Mouse (Mus musculus) cerebellum, adult 2 months (tissue): Measurements from ENCODE around the gene Slc25a23. TPM values are rescaled to one million over a fixed set of nuclear protein-coding genes. Genes with fewer than 3 reads are reported as not detected.
"Not testable (repeated sequence)": the region's sequence is repeated elsewhere in the genome, so short reads cannot be mapped to it uniquely, and the experiment has no call there.

ENCODE experiments used
- DNase-seq, 2 experiments: peaks; one replicate each; pipeline ENCODE4 v3.0.0; 2021
- H3K27ac ChIP-seq: fragments of 200-500 bp; 2 replicates; pipeline ENCODE4 v1.5.1; 2012; ENCODE audit warnings: low read length, control low read depth, inconsistent platforms; ENCODE audit not compliant: insufficient read depth
- H3K27me3 ChIP-seq: fragments of 200-500 bp; 2 replicates; pipeline ENCODE4 v1.6.1; 2012; ENCODE audit warnings: inconsistent platforms, mild to moderate bottlenecking, low read length, moderate library complexity; ENCODE audit not compliant: control insufficient read depth, insufficient read depth
- H3K4me1 ChIP-seq: fragments of 200-500 bp; 2 replicates; pipeline ENCODE4 v1.6.1; 2011; ENCODE audit warnings: low read length; ENCODE audit not compliant: control insufficient read depth, insufficient read depth
- H3K4me3 ChIP-seq: fragments of 200-500 bp; replicated peaks from 2 replicates; pipeline ENCODE3; 2011; ENCODE audit warnings: mild to moderate bottlenecking, low read depth, low read length, control low read depth; ENCODE audit not compliant: insufficient read depth
- CTCF ChIP-seq: fragments of 200-500 bp; IDR thresholded peaks from 2 replicates; pipeline ENCODE4 v1.5.1; 2011; ENCODE audit warnings: low read depth, mild to moderate bottlenecking, control low read depth, low read length, moderate library complexity, borderline replicate concordance; ENCODE audit not compliant: insufficient read depth
- POLR2A ChIP-seq: fragments of 200-500 bp; IDR thresholded peaks from 2 replicates; pipeline ENCODE4 v1.6.1; 2011; ENCODE audit warnings: low read length, control low read depth, borderline replicate concordance; ENCODE audit not compliant: insufficient read depth
- WGBS: fragments of 180-500 bp; shearing (Covaris S2); methylation state at CpG from one replicate; pipeline ENCODE4 v1.1.7; 2018; 5-methylcytosine and 5-hydroxymethylcytosine counted together
- polyA plus RNA-seq: library from polyadenylated mRNA; depleted of rRNA; stranded (reverse); fragments of >200 nt; gene quantifications from 2 replicates; pipeline ENCODE4 v1.2.3, GENCODE M21; 2012

Slc25a23 gene
- polyA plus RNA-seq, 1 experiment: 178 TPM

- Histone ChIP-seq H3K27me3 (no peaks in the 10 kb centered on the region), H3K4me3 (no peak overlapping the region), H3K27ac (no peak overlapping the region), H3K4me1 (peaks cover 9% of the 10 kb centered on the region)
- WGBS: 46% methylated on average over 8 of the region's 8 CpGs
- no peak for DNase-seq
- TF ChIP-seq POLR2A (no peak), CTCF (no peak)
Measured at GRCm38 (mm10) chr17:57063031-57063430, 3.4 kb upstream of the Slc25a23 start.

DNA sequence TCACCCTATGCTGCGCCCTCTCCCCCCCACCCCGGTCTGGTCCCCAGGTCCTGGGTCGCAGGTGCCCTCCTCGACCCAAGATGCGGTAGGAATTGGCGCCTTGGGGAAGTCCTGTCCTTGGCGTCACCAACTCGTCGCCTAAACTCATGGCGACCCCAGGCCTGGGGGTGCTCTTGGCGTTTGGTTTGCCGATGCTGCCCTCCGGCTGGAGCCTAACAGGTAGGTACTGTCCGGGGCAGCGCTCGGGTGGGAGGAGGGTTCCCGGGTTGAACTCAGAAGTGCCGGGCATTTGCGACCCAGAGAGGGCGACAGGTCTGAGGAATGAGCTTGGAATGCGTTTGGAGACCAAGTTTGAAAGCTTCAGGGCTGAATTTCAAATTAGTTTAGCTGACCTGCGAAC, 2.9 kb upstream of the Slc25a23 start:
- no peak overlapping the region for H3K27ac ChIP-seq
- peaks cover 9% of the 10 kb centered on the region for H3K4me1 ChIP-seq
- WGBS: 5% methylated on average over 22 of the region's 22 CpGs
- TF ChIP-seq CTCF: no peak
- TF ChIP-seq POLR2A: no peak
- H3K27me3 ChIP-seq: no peaks in the 10 kb centered on the region
- no peak for DNase-seq
- peak overlapping the region; percentile 48 for H3K4me3 ChIP-seq

- peaks cover 9% of the 10 kb centered on the region for H3K4me1 ChIP-seq
- H3K27me3 ChIP-seq: no peaks in the 10 kb centered on the region
- TF ChIP-seq CTCF: no peak
- no peak for TF ChIP-seq POLR2A
- WGBS: under 1% methylated on average over 39 of the region's 39 CpGs
- peak overlapping the region; percentile 48 for H3K4me3 ChIP-seq
- peak; percentile 53 to 55 for DNase-seq
- H3K27ac ChIP-seq: no peak overlapping the region
Measured at GRCm38 (mm10) chr17:57062011-57062521, 2.4 kb upstream of the Slc25a23 start.

DNA sequence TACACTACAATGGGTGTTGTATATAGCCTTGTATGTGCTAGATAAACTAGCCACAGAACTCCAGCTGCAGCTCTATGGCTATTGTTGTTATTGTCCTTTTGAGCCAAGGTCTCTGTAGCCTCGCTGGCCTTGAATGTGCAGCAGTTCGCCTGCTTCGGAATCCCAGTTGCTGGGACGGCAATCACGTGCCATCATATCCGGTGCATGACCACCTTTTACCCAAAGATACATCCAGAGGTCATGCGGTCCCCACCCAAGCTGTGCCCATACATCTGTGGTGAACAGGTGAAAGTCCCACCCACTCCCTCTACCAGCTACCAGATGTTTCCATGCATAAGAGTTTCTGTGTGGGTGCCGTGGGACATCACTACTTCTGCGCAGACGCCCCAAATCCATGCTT, 1.4 kb upstream of the Slc25a23 start:
- peak overlapping the region; percentile 20 for H3K4me3 ChIP-seq
- WGBS: 46% methylated on average over 10 of the region's 10 CpGs
- DNase-seq: peak in 1 of 2 experiments; percentile 45

DNA sequence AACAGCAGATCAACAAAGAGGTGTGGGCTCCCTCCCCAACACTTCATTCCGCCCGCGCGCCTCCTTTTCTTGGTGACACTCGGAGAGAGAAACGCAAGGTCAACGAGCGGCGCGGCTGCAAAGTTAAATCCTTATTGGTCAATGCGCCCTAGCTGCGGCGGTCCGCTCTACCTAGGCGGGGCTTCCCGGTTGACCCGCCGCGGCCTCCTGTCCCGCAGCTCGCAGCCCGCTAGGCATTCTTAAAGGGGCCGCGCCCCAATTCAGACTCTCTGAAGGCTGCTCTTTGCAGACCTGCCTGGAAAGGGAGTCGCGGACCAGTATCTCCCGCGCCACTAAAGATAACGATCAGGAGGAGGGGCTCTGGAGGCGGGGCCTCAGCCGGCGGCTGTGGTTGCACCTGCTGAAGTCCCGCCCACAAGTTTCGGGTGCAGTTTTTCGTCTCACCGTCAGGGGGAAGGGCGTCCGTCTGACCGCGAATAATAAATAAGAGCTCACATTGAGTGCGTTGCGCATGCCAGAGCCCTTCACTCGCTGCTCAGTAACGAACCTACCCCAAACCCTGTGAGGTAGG, 653 bp upstream of the Slc25a23 start:
- peak overlapping the region; percentile 81 for H3K27ac ChIP-seq
- TF ChIP-seq POLR2A: peak; percentile 53; the same call in 1 of the 2 replicates
- TF ChIP-seq CTCF: peak; percentile 78
- H3K4me3 ChIP-seq: peak overlapping the region; percentile 93
- WGBS: under 1% methylated on average over 44 of the region's 44 CpGs
- H3K4me1 ChIP-seq: peaks cover 9% of the 10 kb centered on the region
- no peaks in the 10 kb centered on the region for H3K27me3 ChIP-seq
- peak; percentile 98 to 99 for DNase-seq

More for the DNA sequence above, 1.4 kb upstream of the Slc25a23 start:
- no peak for TF ChIP-seq POLR2A
- TF ChIP-seq CTCF: no peak
- Histone ChIP-seq H3K4me1 (peaks cover 9% of the 10 kb centered on the region), H3K27ac (no peak overlapping the region), H3K27me3 (no peaks in the 10 kb centered on the region)

DNA sequence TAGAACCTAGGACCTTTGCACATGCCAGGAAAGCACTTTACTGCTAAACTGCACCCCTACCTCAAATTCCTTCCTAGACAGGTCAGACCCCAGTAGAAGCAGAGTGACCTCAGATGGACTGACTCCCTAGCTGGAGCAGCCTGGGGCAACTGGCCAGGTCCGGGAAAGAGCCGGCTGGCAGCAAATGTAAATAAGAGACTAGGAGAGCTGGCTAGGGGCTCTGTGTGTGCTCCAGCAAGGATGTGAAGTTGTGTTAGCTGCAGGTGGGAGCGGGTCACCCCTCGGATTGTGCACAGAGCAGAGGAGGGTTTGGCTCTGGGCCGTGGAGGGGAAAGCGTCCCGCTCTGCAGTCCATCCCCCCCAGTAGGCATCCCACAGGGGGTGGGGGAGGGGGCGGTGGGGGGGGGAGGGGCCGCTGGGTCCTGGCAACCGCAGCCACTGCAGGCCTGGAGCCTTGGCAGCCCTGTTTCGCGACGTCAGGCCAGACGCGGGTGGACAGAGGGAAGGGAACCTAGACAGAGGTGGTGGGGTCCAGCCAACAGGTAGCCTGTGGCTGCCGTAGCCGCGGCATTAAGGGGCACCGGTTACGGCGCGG, 675 bp downstream of the Slc25a23 start, which contains the start of gene Crb3:
Crb3 (plus strand) TSS at position 215 of the 595 bp plus-strand sequence.
- Histone ChIP-seq H3K4me3 (peak within 1 kb of the TSS; percentile 93), H3K4me1 (peaks cover 12% of the 10 kb centered on the region), H3K27ac (peak within 1 kb of the TSS; percentile 84), H3K27me3 (no peaks in the 10 kb centered on the region)
- 0% methylated on average over 13 of the region's 22 CpGs for WGBS
- no peak for TF ChIP-seq POLR2A
- no peak for TF ChIP-seq CTCF
- DNase-seq: peak; percentile 63 to 69

DNA sequence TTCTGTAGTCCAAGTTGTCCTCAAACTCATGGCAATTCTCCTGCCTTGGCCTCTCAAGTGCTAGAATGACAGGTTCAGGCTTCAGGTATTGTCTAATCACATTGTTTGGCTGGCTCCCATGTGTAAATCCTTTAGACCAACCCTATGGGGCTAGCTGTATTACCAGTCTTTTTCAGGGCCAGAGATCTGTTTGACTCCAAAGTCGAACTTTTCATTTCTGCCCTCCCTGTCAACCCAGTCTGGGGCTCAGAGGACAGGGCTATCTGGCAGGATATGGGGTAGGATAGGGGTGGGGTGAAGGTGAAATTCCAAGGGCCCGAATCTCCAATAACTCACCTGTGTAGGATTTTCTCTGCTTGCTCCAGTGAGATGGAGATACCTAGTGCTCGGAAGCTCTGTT, 3.4 kb downstream of the Slc25a23 start:
- H3K27me3 ChIP-seq: no peaks in the 10 kb centered on the region; the same call in 1 of the 2 replicates
- WGBS: 88% methylated on average over 3 of the region's 3 CpGs
- no peak overlapping the region for H3K27ac ChIP-seq
- no peak for DNase-seq
- no peak overlapping the region for H3K4me3 ChIP-seq
- TF ChIP-seq CTCF: no peak
- no peak for TF ChIP-seq POLR2A
- H3K4me1 ChIP-seq: peaks cover 8% of the 10 kb centered on the region

DNA sequence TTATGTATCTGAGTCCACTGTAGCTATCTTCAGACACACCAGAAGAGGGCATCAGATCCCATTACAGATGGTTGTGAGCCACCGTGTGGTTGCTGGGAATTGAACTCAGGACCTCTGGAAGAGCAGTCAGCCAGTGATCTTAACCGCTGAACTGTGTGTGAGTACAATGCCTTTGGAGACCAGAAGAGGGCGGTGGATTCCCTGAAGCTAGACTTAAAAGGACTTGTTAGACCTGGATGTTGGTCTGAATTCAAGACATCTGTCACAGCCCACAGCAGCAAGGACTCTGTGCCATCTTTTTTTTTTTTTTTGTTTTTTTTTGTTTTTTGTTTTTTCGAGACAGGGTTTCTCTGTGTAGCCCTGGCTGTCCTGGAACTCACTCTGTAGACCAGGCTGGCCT, 8.0 kb downstream of the Slc25a23 start:
- peak; percentile 5; the same call in 1 of the 2 replicates for TF ChIP-seq CTCF
- not testable (repeated sequence) for DNase-seq, H3K27ac ChIP-seq, H3K27me3 ChIP-seq, H3K4me3 ChIP-seq, H3K4me1 ChIP-seq
- WGBS: 78% methylated on average over 4 of the region's 4 CpGs
